Mouse (Mus musculus) brain, embryonic 14.5 days (tissue): ENCODE measurements around the gene Smarcd3.
A peak's percentile ranks its signal among the peaks of the same experiment; 100 is the strongest.

Experiments used
- CTCF ChIP-seq: fragments of 200-500 bp; IDR thresholded peaks from 2 replicates; pipeline ENCODE4 v1.5.1; 2012; ENCODE audit warnings: inconsistent platforms, mild to moderate bottlenecking, moderate library complexity, borderline replicate concordance; ENCODE audit not compliant: insufficient read depth, insufficient read length; ENCODE audit errors: extremely low read depth
- POLR2A ChIP-seq: fragments of 200-500 bp; IDR thresholded peaks from 2 replicates; pipeline ENCODE4 v1.6.1; 2012; ENCODE audit warnings: mild to moderate bottlenecking, inconsistent platforms, borderline replicate concordance; ENCODE audit not compliant: poor library complexity, insufficient read depth, insufficient read length, severe bottlenecking; ENCODE audit errors: extremely low read depth

DNA sequence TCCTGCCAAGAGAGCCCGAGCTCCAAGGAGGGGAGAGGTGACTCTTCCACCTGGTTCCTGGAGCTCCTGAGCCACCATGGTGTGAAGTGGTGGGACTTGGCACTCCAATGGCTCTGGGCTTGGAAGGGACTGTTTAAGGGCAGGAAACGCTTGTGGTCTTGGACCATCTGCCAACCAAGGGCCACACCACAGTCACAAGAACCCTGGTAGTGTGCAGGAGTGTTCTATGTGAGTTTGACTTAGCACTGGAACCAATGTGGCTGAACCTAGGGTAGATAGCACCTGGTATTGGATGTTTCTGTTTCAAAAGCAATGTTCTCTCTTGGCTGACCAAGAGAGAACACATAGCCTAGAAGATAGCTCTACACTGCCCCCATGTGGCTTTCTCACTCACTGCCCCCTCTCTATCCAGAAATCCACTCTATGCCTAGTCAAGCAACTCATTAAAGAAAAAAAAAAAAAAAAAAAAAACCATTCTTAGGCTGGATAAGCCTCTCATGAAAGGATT is 26.9 kb downstream of the Smarcd3 start:
- peak; percentile 68; the same call in 1 of the 2 replicates for TF ChIP-seq CTCF
- no peak for TF ChIP-seq POLR2A
